Mouse (Mus musculus) liver, embryonic 14.5 days (tissue): ENCODE measurements around the gene Cnga2. TPM values are rescaled to one million over a fixed set of nuclear protein-coding genes. Genes with fewer than 3 reads are reported as not detected.
"Not testable (repeated sequence)": the region's sequence is repeated elsewhere in the genome, so short reads cannot be mapped to it uniquely, and the experiment has no call there.

Experiments
- ATAC-seq: fragments of 200-750 bp; cut with Nextera tagmentation; 2 replicates; pipeline ENCODE4 v1.8.0; 2017; ENCODE audit warnings: moderate number of reproducible peaks, mild to moderate bottlenecking, moderate library complexity; ENCODE audit not compliant: insufficient read depth
- DNase-seq, 3 experiments: peaks; one replicate each; pipeline ENCODE4 v3.0.0-alpha.2; 2012 to 2013; ENCODE audit warnings: low read depth in 3 of 3, low spot score in 3 of 3
- H3K27ac ChIP-seq: fragments of 300-500 bp; sonication (generic); 2 replicates; pipeline ENCODE4 v1.5.1; 2014; ENCODE audit warnings: moderate library complexity, mild to moderate bottlenecking, control low read depth, inconsistent platforms
- H3K27me3 ChIP-seq: fragments of 300-500 bp; sonication (generic); 2 replicates; pipeline ENCODE4 v1.6.1; 2014; ENCODE audit warnings: mild to moderate bottlenecking, low read length, moderate library complexity; ENCODE audit not compliant: control insufficient read depth, insufficient read depth
- H3K36me3 ChIP-seq: fragments of 300-500 bp; sonication (generic); replicated peaks from 2 replicates; pipeline ENCODE4 v1.6.1; 2014; ENCODE audit warnings: low read depth; ENCODE audit not compliant: control insufficient read depth, insufficient read depth
- H3K4me1 ChIP-seq, 2 experiments: fragments of 200-500 bp in 1 of 2; fragments of 300-500 bp in 1 of 2; sonication (generic) in 1 of 2; replicated peaks; 2 replicates each; pipeline ENCODE4 v1.6.1; 2012 to 2014; ENCODE audit warnings: antibody characterized with exemption in 1 of 2, inconsistent platforms in 1 of 2, low read length in 1 of 2; ENCODE audit not compliant: control insufficient read depth in 2 of 2, insufficient read depth in 2 of 2
- H3K4me2 ChIP-seq: fragments of 300-500 bp; sonication (generic); 2 replicates; pipeline ENCODE4 v1.6.1; 2014; ENCODE audit warnings: low read depth, mild to moderate bottlenecking, control low read depth, moderate library complexity
- H3K4me3 ChIP-seq, 2 experiments: fragments of 200-500 bp in 1 of 2; fragments of 300-500 bp in 1 of 2; sonication (generic) in 1 of 2; 2 replicates each; pipeline ENCODE4 v1.5.1; 2012 to 2014; ENCODE audit warnings: low read depth in 2 of 2, low read length in 2 of 2, mild to moderate bottlenecking in 2 of 2, control low read depth in 1 of 2, inconsistent platforms in 1 of 2, moderate library complexity in 1 of 2; ENCODE audit not compliant: insufficient read depth in 1 of 2
- H3K9ac ChIP-seq: fragments of 300-500 bp; sonication (generic); replicated peaks from 2 replicates; pipeline ENCODE4 v1.6.1; 2014; ENCODE audit warnings: mild to moderate bottlenecking, control low read depth, moderate library complexity
- H3K9me3 ChIP-seq: fragments of 300-500 bp; sonication (generic); 2 replicates; pipeline ENCODE4 v1.6.1; 2016; ENCODE audit warnings: low read length, mixed read lengths; ENCODE audit not compliant: control insufficient read depth
- CTCF ChIP-seq: IDR thresholded peaks from 2 replicates; pipeline ENCODE4 v1.5.1; 2016; ENCODE audit warnings: antibody characterized with exemption, low read depth, control low read depth
- EP300 ChIP-seq: IDR thresholded peaks from 2 replicates; pipeline ENCODE4 v1.6.1; 2016; ENCODE audit warnings: antibody characterized with exemption, low read depth
- WGBS: fragments of 180-500 bp; shearing (Covaris S2); extraction: QIAGEN DNeasy Blood & Tissue Kit; methylation state at CpG from one replicate; pipeline ENCODE4 v1.1.7; 2014; ENCODE audit not compliant: insufficient replicate concordance; 5-methylcytosine and 5-hydroxymethylcytosine counted together
- polyA plus RNA-seq, 2 experiments: library from polyadenylated mRNA; depleted of rRNA in 1 of 2; stranded (reverse) in 1 of 2; unstranded in 1 of 2; fragments of >200 nt; fragmentation: Nextera tagmentation in 1 of 2; extraction: Ambion mirVana in 1 of 2; gene quantifications; 2 replicates each; pipeline versions ENCODE4 v1.2.1 to v1.2.3; 2012 to 2014

Gene Cnga2
- polyA plus RNA-seq, 2 experiments: 0.02 to 0.08 TPM

DNA sequence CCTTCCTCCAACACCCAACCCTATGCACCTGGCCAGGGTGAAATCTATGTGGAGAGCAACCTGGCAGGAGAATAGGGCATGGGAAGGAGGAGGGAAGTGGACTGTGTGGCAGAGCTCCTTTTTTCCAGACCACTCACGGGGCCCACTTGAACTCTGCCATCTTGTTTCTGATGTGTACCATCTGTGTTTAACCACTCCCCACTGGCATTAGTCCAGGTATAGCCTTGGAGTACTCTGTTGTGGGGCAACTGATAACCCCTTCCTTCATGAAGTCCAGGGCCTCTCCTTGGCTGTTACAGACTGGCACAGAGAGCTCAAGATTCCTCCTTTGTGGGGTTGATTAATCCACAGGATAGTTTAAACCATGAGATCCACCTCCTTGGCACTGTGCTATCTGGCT is 23.4 kb upstream of the Cnga2 start:
- no peak for ATAC-seq
- WGBS: 58% methylated on average over 1 of the region's 1 CpGs

DNA sequence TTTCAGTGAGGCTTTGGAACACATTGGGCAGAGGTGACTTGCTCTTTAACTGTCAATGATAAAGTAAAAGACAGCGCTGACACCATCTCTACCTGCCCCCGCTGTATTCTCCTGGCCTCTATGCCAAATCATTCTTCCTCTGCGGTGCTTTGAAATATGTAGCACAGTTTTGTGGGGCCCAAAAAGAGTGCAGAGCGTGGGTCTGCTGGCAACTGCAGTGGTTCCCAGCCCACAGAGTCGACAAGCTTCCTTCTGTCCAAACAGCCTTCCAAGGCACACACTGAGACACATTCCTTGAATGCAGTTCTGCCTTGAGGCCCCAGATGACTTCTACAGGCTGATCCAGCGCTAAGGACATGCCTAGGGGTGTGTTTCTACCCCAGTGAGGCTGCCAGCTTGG is 22.8 kb upstream of the Cnga2 start:
- WGBS: 51% methylated on average over 6 of the region's 6 CpGs
- DNase-seq (no peak), ATAC-seq (no peak)
- TF ChIP-seq CTCF (no peak), EP300 (no peak)
- Histone ChIP-seq H3K9me3 (no peaks in the 10 kb centered on the region), H3K4me1 (no peaks in the 10 kb centered on the region), H3K36me3 (no peaks in the 10 kb centered on the region), H3K4me2 (no peak overlapping the region), H3K27me3 (no peaks in the 10 kb centered on the region), H3K27ac (no peak overlapping the region), H3K9ac (no peak overlapping the region), H3K4me3 (no peak overlapping the region)

More for the DNA sequence above, 23.4 kb upstream of the Cnga2 start:
- Histone ChIP-seq H3K4me2 (no peak overlapping the region), H3K4me3 (no peak overlapping the region), H3K4me1 (no peaks in the 10 kb centered on the region), H3K9ac (no peak overlapping the region), H3K27me3 (no peaks in the 10 kb centered on the region), H3K36me3 (no peaks in the 10 kb centered on the region), H3K9me3 (no peaks in the 10 kb centered on the region), H3K27ac (no peak overlapping the region)
- no peak for DNase-seq
- no peak for TF ChIP-seq EP300
- no peak for TF ChIP-seq CTCF

DNA sequence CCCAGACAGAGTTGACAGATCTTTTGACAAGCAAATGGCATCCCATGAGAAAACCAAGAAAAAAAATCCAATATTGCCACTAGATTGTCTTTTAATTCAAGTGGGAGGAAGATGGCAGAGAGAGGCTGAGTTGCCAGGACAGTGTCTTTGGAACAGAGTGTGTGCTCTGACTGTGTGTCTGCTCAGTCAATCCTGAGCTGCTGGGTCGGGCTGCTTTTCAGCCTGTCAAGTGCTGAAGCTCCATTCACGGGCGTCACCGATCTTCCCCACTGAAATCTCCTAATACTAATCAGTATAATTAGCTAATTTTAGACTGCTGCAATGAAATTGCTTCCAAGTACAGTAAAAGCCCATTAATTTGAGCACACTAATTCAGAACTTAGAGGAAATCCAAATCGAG is 20.3 kb upstream of the Cnga2 start:
- Histone ChIP-seq H3K4me2 (no peak overlapping the region), H3K9ac (no peak overlapping the region), H3K4me1 (no peaks in the 10 kb centered on the region), H3K27ac (no peak overlapping the region), H3K4me3 (no peak overlapping the region), H3K9me3 (no peaks in the 10 kb centered on the region), H3K27me3 (no peaks in the 10 kb centered on the region), H3K36me3 (no peaks in the 10 kb centered on the region)
- ATAC-seq (no peak), DNase-seq (no peak)
- 59% methylated on average over 5 of the region's 5 CpGs for WGBS
- TF ChIP-seq EP300 (no peak), CTCF (no peak)

DNA sequence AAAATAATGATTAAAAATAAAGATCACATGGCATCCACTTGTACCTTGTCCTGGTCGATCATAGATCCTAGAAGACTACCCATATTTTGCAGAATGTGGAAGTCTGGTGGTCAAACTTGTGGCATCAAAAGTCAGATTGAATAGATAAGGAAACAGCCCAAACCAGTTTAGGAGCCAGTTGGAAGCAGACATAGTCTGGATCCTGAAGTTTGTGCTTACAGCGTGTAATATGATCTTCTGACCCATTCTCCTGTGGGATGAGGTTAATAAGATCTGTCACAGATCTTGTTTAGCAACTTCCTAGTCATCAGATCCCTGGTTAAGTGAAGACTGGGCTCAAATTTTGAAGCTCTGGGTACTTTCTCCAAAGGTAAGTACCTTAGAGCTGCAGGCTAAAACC is 19.0 kb upstream of the Cnga2 start, which contains the start of gene Fate1:
TSS of gene Fate1 (plus strand) at position 301 of the 400 bp plus-strand sequence.
- Histone ChIP-seq H3K27me3 (no peaks in the 10 kb centered on the region), H3K27ac (no peak within 1 kb of the TSS), H3K4me3 (no peak within 1 kb of the TSS), H3K9me3 (no peaks in the 10 kb centered on the region), H3K9ac (no peak within 1 kb of the TSS), H3K4me1 (no peaks in the 10 kb centered on the region), H3K4me2 (no peak within 1 kb of the TSS), H3K36me3 (no peaks in the 10 kb centered on the region)
- 32% methylated on average over 2 of the region's 2 CpGs for WGBS
- ATAC-seq: no peak
- no peak for DNase-seq
- TF ChIP-seq EP300: no peak
- TF ChIP-seq CTCF: no peak

DNA sequence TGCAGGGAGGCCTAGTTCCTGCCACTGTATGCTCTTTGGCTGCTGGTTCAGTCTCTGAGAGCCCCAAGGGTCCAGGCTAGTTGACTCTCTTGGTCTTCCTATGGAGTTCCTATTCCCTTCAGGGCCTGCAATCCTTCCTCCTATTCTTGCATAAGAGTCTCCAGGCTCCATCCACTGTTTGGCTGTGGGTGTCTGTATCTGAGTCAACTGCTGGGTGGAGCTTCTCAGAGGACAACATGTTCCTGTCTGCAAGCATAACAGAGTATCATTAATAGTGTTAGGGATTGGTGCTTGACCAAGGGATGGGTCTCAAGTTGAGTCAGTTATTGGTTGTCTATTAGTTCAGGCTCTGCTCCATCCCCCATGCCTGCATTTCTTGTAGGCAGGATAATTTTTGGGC is 14.0 kb upstream of the Cnga2 start:
- H3K36me3 ChIP-seq, H3K4me3 ChIP-seq, H3K27ac ChIP-seq, H3K4me1 ChIP-seq, H3K27me3 ChIP-seq, DNase-seq, H3K4me2 ChIP-seq, ATAC-seq, H3K9ac ChIP-seq, H3K9me3 ChIP-seq: not testable (repeated sequence)

DNA sequence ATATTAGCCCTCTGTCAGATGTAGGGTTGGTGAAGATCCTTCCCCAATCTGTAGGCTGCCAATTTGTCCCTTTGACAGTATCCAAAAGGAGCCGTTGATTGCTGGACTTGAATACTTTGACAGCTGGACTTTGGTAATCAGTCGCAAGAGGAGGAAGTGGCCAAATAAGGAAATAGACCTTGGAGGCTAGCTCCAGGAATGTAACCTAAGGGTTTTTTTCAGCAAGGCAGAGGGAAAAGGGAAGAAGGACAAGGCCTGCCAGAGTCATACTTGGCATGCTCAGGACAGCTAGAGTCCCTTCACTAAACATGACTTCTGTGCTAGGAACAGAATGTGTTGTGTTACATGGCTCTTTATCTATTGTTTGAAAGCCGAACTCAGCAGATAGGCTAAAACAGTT is 11.2 kb upstream of the Cnga2 start:
- no peaks in the 10 kb centered on the region for H3K4me1 ChIP-seq
- no peak overlapping the region for H3K4me2 ChIP-seq
- H3K36me3 ChIP-seq: no peaks in the 10 kb centered on the region
- DNase-seq (no peak), ATAC-seq (no peak)
- no peak overlapping the region for H3K9ac ChIP-seq
- TF ChIP-seq EP300 (no peak), CTCF (no peak)
- H3K9me3 ChIP-seq: no peaks in the 10 kb centered on the region
- WGBS: 31% methylated on average over 3 of the region's 3 CpGs
- no peak overlapping the region for H3K27ac ChIP-seq
- no peaks in the 10 kb centered on the region for H3K27me3 ChIP-seq
- H3K4me3 ChIP-seq: no peak overlapping the region
